Mouse (Mus musculus): ENCODE measurements around the gene Ghr. TPM values are rescaled to one million over a fixed set of nuclear protein-coding genes. Genes with fewer than 3 reads are reported as not detected.

Ghr gene
- total and polyA plus RNA-seq, 2 experiments from 2014 or later = 7.9 to 11.8 TPM

- no peak for ATAC-seq (ENCODE audit: low FRiP score)
- H3K4me2 ChIP-seq (ENCODE audit: low read depth, low read length, poor library complexity, severe bottlenecking) = no peak overlapping the region
- H3K36me3 ChIP-seq (ENCODE audit: insufficient read depth, low read length) = no peaks in the 10 kb centered on the region
Observed at GRCm38 (mm10) chr15:3399196-3399595, 184.1 kb downstream of the Ghr start.

GRCm38 (mm10) chr15:3397369-3398100 is 185.8 kb downstream of the Ghr start:
- Histone ChIP-seq H3K9me3 (ENCODE audit: low read length) (no peaks in the 10 kb centered on the region), H3K4me1 (ENCODE audit: insufficient read depth, low read length) (no peaks in the 10 kb centered on the region), H3K27me3 (ENCODE audit: insufficient read depth, low read length) (no peaks in the 10 kb centered on the region), H3K4me3 (ENCODE audit: low read depth, low read length) (no peak overlapping the region), H3K9ac (replicated peaks; ENCODE audit: low read length, poor library complexity, severe bottlenecking) (no peak overlapping the region), H3K27ac (ENCODE audit: low read depth, low read length) (no peak overlapping the region), H3K4me2 (ENCODE audit: low read depth, low read length, poor library complexity, severe bottlenecking) (no peak overlapping the region), H3K36me3 (ENCODE audit: insufficient read depth, low read length) (no peaks in the 10 kb centered on the region)
- DNase-seq (ENCODE audit: low spot score) = no peak
- TF ChIP-seq CTCF (IDR thresholded peaks at IDR 0.05) = no peak
- 86% methylated on average over 3 of the region's 3 CpGs for WGBS
- no peak for ATAC-seq (ENCODE audit: low FRiP score)

More at GRCm38 (mm10) chr15:3399196-3399595, 184.1 kb downstream of the Ghr start:
- no peak overlapping the region for H3K4me3 ChIP-seq (ENCODE audit: low read depth, low read length)
- H3K9me3 ChIP-seq (ENCODE audit: low read length) = no peaks in the 10 kb centered on the region
- H3K9ac ChIP-seq (replicated peaks; ENCODE audit: low read length, poor library complexity, severe bottlenecking) = no peak overlapping the region
- DNase-seq (ENCODE audit: low spot score) = no peak
- no peaks in the 10 kb centered on the region for H3K4me1 ChIP-seq (ENCODE audit: insufficient read depth, low read length)
- no peak for TF ChIP-seq CTCF (IDR thresholded peaks at IDR 0.05)
- no peaks in the 10 kb centered on the region for H3K27me3 ChIP-seq (ENCODE audit: insufficient read depth, low read length)
- no peak overlapping the region for H3K27ac ChIP-seq (ENCODE audit: low read depth, low read length)

DNA sequence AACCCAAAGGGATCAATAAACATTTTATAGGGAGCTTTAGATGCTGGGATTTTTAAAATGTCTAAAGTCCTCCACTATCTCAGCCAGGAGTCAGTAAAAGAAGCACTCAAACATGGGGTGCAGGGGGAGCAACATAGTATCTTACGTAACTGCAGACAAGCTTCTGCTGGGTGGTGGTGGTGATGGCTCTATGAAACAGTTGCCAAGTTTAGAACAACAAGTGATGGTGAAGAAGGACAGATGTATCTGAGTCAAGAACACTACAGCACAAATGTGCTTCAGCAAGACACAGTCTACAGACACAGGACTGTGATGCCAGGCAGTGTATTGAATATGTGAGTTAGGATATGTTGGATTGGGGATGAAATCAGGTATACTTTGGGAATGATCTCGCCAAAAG is 187.1 kb downstream of the Ghr start:
- ATAC-seq (ENCODE audit: low FRiP score) (no peak), DNase-seq (ENCODE audit: low spot score) (no peak)
- H3K36me3 ChIP-seq (ENCODE audit: insufficient read depth, low read length) = no peaks in the 10 kb centered on the region
- H3K9me3 ChIP-seq (ENCODE audit: low read length) = no peaks in the 10 kb centered on the region
- no peak for TF ChIP-seq CTCF (IDR thresholded peaks at IDR 0.05)
- no peak overlapping the region for H3K4me3 ChIP-seq (ENCODE audit: low read depth, low read length)
- no peaks in the 10 kb centered on the region for H3K4me1 ChIP-seq (ENCODE audit: insufficient read depth, low read length)
- no peak overlapping the region for H3K27ac ChIP-seq (ENCODE audit: low read depth, low read length)
- H3K9ac ChIP-seq (replicated peaks; ENCODE audit: low read length, poor library complexity, severe bottlenecking) = no peak overlapping the region
- no peak overlapping the region for H3K4me2 ChIP-seq (ENCODE audit: low read depth, low read length, poor library complexity, severe bottlenecking)
- WGBS = 79% methylated on average over 2 of the region's 2 CpGs
- no peaks in the 10 kb centered on the region for H3K27me3 ChIP-seq (ENCODE audit: insufficient read depth, low read length)

- Histone ChIP-seq H3K9ac (replicated peaks; ENCODE audit: low read length, poor library complexity, severe bottlenecking) (no peak overlapping the region), H3K4me2 (ENCODE audit: low read depth, low read length, poor library complexity, severe bottlenecking) (no peak overlapping the region), H3K27ac (ENCODE audit: low read depth, low read length) (no peak overlapping the region), H3K4me3 (ENCODE audit: low read depth, low read length) (no peak overlapping the region), H3K36me3 (ENCODE audit: insufficient read depth, low read length) (no peaks in the 10 kb centered on the region), H3K27me3 (ENCODE audit: insufficient read depth, low read length) (no peaks in the 10 kb centered on the region), H3K4me1 (ENCODE audit: insufficient read depth, low read length) (no peaks in the 10 kb centered on the region), H3K9me3 (ENCODE audit: low read length) (no peaks in the 10 kb centered on the region)
- ATAC-seq (ENCODE audit: low FRiP score) (no peak; the same call in 1 of the 2 replicates), DNase-seq (ENCODE audit: low spot score) (peak; percentile 15)
- WGBS = 73% methylated on average over 3 of the region's 3 CpGs
- no peak for TF ChIP-seq CTCF (IDR thresholded peaks at IDR 0.05)
Observed at GRCm38 (mm10) chr15:3395700-3396099, 187.6 kb downstream of the Ghr start.

- no peaks in the 10 kb centered on the region for H3K4me1 ChIP-seq (ENCODE audit: insufficient read depth, low read length)
- H3K27me3 ChIP-seq (ENCODE audit: insufficient read depth, low read length) = no peaks in the 10 kb centered on the region
- ATAC-seq (ENCODE audit: low FRiP score) (no peak), DNase-seq (ENCODE audit: low spot score) (no peak)
- no peak overlapping the region for H3K9ac ChIP-seq (replicated peaks; ENCODE audit: low read length, poor library complexity, severe bottlenecking)
- no peak for TF ChIP-seq CTCF (IDR thresholded peaks at IDR 0.05)
- no peak overlapping the region for H3K4me3 ChIP-seq (ENCODE audit: low read depth, low read length)
- no peak overlapping the region for H3K4me2 ChIP-seq (ENCODE audit: low read depth, low read length, poor library complexity, severe bottlenecking)
- H3K9me3 ChIP-seq (ENCODE audit: low read length) = no peaks in the 10 kb centered on the region
- H3K27ac ChIP-seq (ENCODE audit: low read depth, low read length) = no peak overlapping the region
- H3K36me3 ChIP-seq (ENCODE audit: insufficient read depth, low read length) = no peaks in the 10 kb centered on the region
Observed at GRCm38 (mm10) chr15:3390722-3391121, 192.6 kb downstream of the Ghr start.

GRCm38 (mm10) chr15:3389011-3389410 is 194.3 kb downstream of the Ghr start:
- no peaks in the 10 kb centered on the region for H3K27me3 ChIP-seq (ENCODE audit: insufficient read depth, low read length)
- H3K36me3 ChIP-seq (ENCODE audit: insufficient read depth, low read length) = no peaks in the 10 kb centered on the region
- ATAC-seq (ENCODE audit: low FRiP score) = no peak
- H3K27ac ChIP-seq (ENCODE audit: low read depth, low read length) = no peak overlapping the region
- TF ChIP-seq CTCF (IDR thresholded peaks at IDR 0.05) = no peak
- no peak overlapping the region for H3K4me2 ChIP-seq (ENCODE audit: low read depth, low read length, poor library complexity, severe bottlenecking)
- DNase-seq (ENCODE audit: low spot score) = no peak
- H3K9me3 ChIP-seq (ENCODE audit: low read length) = no peaks in the 10 kb centered on the region
- H3K4me1 ChIP-seq (ENCODE audit: insufficient read depth, low read length) = no peaks in the 10 kb centered on the region
- no peak overlapping the region for H3K9ac ChIP-seq (replicated peaks; ENCODE audit: low read length, poor library complexity, severe bottlenecking)
- no peak overlapping the region for H3K4me3 ChIP-seq (ENCODE audit: low read depth, low read length)

Data from midbrain, postnatal 0 days (tissue).